29 mouse cellular contexts compared by ENCODE assay signal in the genomic region with DNA sequence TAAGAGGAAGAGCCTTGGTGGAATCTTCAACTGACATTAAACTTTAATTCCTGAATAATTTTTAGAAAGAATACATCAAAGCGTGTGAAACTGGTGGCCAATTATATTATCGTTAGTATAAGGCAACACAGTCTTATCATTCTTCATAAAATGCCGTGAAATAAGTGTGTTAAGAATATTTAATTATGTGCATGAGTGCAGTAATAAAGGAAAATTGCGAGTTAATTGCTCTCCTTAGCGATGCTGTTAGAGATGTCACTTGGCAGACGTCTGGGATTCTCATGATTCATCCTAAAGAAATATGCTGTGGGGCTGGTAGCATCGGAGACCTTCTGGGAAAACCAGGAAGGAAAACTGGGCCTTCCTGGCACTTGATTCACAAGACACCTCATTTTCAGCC.
"Had no signal": no experiment of that assay in that cellular context is flagged by ENCODE, and none has a peak within 500 bp of the region (broad histone marks: within the 10 kb centered on the region; RNA-seq: fewer than 3 reads in every experiment).

No protein-coding gene starts in this region.

- H3K9ac ChIP-seq: heart, embryonic 12.5 days; hindbrain, embryonic 12.5 days; hindbrain, embryonic 14.5 days; intestine, embryonic 15.5 days; limb, embryonic 13.5 days; limb, embryonic 15.5 days; liver, embryonic 12.5 days; liver, embryonic 14.5 days had no signal

- H3K9me3 ChIP-seq: heart, embryonic 10.5 days; heart, embryonic 12.5 days; hindbrain, embryonic 10.5 days; hindbrain, embryonic 12.5 days; intestine, embryonic 15.5 days; limb, embryonic 13.5 days; limb, embryonic 15.5 days; liver, embryonic 12.5 days had no signal

- DNase-seq: gastrocnemius, adult 2 months; gastrocnemius, postnatal 10 days; gastrocnemius, postnatal 25 days; heart, adult 18-20 months; heart, postnatal 10 days; heart, postnatal 4 days; kidney, adult 18-20 months; kidney, adult 8-10 months; kidney, postnatal 10 days; kidney, postnatal 25 days; kidney, postnatal 4 days; layer of hippocampus, adult 9-11 months; layer of hippocampus, postnatal 36 days; left cerebral cortex, postnatal 4 days had no signal

- H3K27me3 ChIP-seq: heart, embryonic 12.5 days; hindbrain, embryonic 12.5 days; intestine, embryonic 15.5 days; limb, embryonic 13.5 days; limb, embryonic 15.5 days; liver, embryonic 12.5 days had no signal

- H3K27ac ChIP-seq: gastrocnemius, adult 2 months; heart, embryonic 10.5 days; hindbrain, embryonic 10.5 days; hindbrain, embryonic 12.5 days; hindbrain, embryonic 14.5 days; intestine, embryonic 15.5 days; layer of hippocampus, adult 2 months; left cerebral cortex, adult 2 months; limb, embryonic 13.5 days; limb, embryonic 15.5 days; liver, embryonic 12.5 days; liver, embryonic 14.5 days had no signal

- H3K4me3 ChIP-seq: gastrocnemius, adult 2 months; heart, embryonic 10.5 days; heart, embryonic 12.5 days; hindbrain, embryonic 10.5 days; hindbrain, embryonic 12.5 days; intestine, embryonic 15.5 days; layer of hippocampus, adult 2 months; left cerebral cortex, adult 2 months; limb, embryonic 13.5 days; limb, embryonic 15.5 days; liver, embryonic 12.5 days had no signal

- H3K36me3 ChIP-seq: heart, embryonic 10.5 days; heart, embryonic 12.5 days; hindbrain, embryonic 10.5 days; hindbrain, embryonic 12.5 days; intestine, embryonic 15.5 days; limb, embryonic 13.5 days; limb, embryonic 15.5 days; liver, embryonic 12.5 days had no signal

- ATAC-seq: hindbrain, embryonic 16.5 days; inflammation-experienced regulatory T-cells, adult 6 months; intestine, embryonic 15.5 days; intestine, postnatal 0 days; liver, embryonic 12.5 days had no signal

- H3K4me1 ChIP-seq: heart, embryonic 10.5 days; heart, embryonic 12.5 days; hindbrain, embryonic 10.5 days; hindbrain, embryonic 12.5 days; intestine, embryonic 15.5 days; limb, embryonic 13.5 days; limb, embryonic 15.5 days; liver, embryonic 12.5 days had no signal

- H3K4me2 ChIP-seq: heart, embryonic 12.5 days; hindbrain, embryonic 12.5 days; hindbrain, embryonic 14.5 days; intestine, embryonic 15.5 days; limb, embryonic 13.5 days; limb, embryonic 15.5 days; liver, embryonic 12.5 days had no signal
